Mouse (Mus musculus) v-Abl transformed pro-B cells (cell line): ENCODE measurements at regions not wholly inside any gene's neighbourhood (a gene's known extent, or its start where the extent isn't known, plus 50 kb on each side); places are given as distances from the start of the nearest gene placed in this dataset.

ENCODE experiments used
- in situ Hi-C, 2 experiments: fragments of 400-800 bp; cut with MboI; formaldehyde crosslinking; loops; one replicate each; pipeline ENCODE4 v1.15.1; 2025; ENCODE audit not compliant: unreplicated experiment in 2 of 2

DNA sequence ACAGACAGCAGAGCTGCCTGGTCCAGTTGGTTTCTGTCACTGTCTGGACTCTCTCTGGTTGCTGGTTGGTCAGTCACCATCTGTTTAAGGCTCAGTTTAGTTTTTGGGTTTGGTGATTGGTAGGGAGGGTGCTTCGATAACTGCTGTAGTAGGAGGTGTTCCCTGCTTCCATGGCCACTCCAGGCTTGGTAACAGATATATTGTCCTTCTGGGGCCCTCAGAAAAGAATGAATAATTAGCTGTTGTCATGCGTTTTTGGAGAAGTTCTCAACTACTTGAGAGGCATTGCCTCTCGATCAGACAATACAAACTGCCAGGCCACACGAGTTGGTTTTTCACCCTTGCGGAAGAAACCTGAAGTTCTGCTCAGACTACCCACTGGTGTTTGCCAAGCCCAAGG, 451.7 kb downstream of the Sox2 start:
- in situ Hi-C loops = loop anchor here in 1 of 2 experiments (10.0 kb wide), 1 partner anchor 1147 kb away; no protein-coding TSS in a partner anchor

DNA sequence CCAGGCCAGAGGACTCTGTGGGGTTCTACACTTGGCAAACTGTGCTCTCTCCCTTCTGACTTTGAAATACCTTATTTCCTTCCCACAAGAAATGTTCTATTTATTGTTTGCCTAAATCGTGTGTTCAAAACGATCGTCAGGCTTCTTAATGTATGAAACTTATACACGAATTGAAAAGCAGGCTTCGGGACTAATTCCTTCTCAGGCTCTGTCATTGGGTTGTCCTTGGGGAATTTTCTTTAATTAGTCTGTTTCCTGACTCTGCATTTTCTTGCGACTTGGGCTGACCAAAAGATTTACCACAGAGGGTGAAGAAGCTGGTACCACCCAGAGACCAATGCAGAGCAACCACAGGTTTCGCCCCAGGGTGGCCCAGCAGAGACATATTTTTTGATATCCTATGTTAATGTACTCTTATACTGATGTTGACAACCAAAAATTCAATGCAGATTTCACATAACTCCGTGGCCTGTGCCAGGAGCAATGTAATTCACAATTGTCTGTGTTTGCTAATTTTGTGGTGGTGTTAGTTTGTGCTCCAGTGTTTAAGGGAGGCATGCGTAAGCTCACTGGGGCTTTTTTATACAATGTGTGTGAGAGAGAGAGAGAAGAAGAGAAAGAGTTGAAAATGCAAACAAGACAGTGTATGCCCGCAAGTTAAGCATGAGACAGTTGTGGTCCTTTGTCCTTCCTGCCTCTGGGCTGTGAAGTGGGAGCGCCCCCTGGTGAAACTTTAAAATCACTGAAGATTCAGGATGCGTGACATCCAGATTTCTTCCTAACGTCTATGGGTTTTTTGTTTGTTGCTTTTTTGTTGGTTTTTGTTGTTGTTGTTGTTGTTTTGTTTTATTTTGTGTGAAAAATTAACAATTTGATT, 452.7 kb downstream of the Sox2 start:
- in situ Hi-C loops = loop anchor here in 1 of 2 experiments (10.0 kb wide), 1 partner anchor 1148 kb away; no protein-coding TSS in a partner anchor

DNA sequence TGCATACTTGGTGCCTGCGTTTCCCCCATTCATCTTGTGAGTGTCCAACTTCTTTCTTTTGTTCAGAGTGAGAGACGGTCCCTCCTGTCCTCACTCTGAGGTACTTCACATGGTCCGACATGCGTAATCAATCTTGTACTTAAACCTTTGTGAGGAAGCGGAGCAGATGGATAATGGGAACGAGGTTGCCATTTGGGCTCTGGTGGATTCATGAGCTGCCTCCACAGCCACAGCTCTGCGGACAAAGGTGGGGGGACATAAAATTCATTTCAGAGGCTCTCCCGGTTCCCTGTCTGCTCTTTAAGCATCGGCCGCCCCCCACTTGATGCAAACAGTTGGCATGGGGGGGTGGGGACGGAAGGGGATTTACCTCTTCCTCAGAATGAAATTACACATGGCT, 454.7 kb downstream of the Sox2 start:
- in situ Hi-C loops = loop anchor here in 1 of 2 experiments (10.0 kb wide), 1 partner anchor 1150 kb away; no protein-coding TSS in a partner anchor

DNA sequence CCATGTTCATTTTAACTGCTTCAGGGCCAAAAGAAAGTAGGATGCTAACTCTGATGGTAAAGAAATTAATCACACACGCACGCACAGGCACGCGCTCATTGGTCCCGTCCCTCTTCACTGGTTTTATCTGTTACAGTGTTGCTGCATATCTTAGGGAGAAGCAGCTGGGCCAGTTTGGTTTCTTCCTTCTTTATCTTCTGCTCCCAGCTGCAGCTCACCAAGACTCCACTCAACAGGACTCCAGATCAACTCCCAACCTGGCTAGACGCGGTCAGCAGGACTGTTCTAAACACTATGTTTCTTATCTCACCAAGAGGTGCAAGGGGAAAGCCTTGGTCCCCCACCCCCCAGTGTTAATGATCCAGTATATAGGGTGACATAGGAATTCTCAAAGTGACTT, 455.9 kb downstream of the Sox2 start:
- in situ Hi-C loops = loop anchor here in 1 of 2 experiments (10.0 kb wide), 1 partner anchor 1151 kb away; no protein-coding TSS in a partner anchor

DNA sequence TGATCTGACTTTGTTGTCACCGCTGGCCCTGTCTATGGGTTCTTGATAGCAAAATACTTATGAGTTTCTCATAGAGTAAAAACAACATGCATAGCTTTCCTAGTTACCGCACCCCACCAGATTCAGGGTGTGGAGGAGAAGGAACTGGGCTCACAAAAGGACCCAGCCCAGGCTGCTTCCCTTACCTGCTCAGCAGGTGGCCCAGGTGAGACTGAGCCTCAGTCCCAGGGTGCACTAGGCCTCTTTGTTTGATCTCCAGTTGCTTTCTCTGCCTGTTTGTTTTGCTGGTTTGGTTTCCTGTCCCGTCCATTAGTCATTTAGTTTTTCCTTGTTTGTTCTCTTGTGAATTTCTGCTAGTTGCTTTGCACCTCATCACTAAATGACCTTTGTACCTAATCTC, 483.3 kb downstream of the Sox2 start:
- in situ Hi-C loops = no loop called here

DNA sequence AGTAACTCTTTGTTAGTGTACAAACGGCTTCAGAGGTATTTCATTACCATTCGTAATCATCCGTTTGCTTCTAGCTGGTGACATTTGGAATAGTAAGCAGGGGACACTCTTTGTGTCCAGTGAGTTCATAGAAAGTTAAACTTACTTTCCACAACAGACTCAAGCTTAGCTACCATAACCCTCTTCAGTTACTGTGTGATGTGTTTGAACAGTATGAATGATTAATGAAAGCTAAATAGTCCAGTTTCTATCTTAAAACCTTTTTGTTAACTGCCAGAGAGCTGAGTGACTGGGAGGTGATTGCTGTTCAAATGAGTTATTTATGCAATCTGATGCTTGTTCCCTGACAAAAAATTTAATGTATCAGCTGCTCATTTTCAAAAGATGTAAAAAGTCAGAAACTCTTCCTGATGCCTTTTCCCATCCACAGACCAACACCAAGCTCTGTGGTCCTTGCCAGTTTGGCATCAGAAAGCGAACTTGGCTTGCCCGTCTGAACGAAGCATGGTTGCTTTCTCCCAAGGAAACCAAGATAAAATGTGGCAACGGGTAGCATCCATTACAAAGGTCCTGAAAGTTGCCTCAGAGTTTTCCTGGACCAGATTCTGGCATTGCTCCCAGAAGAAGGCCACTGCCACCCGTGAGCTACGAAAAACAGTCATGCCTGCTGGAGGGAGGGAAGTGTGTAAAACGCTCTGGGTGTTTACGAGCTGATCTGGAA, 491.5 kb downstream of the Sox2 start:
- in situ Hi-C loops = no loop called here

DNA sequence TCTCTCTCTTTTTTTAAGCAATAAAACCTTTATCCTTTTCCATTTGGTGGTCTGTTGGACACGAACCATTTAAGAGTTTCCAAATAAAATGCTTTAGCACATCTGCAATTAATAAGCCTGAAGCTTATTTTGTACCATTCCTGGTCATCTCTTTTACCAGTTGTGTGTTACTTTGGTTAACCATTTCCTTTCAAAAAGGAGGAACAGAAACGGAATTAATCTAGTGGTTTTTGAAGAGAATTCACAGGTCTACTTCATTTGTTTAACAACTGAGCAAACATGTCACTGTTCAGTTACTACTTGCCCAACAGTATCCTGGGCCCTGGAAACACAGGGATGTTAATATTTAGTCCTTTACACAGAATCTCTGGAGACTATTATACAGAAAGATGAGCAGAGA, 492.5 kb downstream of the Sox2 start:
- in situ Hi-C loops = no loop called here

DNA sequence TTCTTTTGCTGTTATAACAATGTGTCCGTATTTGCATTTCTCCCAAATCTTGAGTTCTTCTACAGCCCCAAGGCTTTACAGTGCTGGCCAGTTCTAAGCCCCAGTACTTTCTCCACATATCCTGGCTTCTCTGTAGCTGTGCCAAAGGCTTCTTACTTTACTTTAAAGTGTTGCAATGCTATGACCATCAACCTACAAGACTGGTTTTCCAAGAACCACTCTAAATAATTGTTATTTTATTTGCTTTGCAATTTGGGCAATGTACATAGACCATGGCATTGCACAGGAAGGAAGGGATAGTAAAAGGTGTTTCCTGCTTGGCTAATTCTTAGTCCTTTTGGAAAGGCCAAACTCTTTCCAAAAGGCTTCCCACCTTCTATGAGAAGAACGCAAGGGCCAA, 495.4 kb downstream of the Sox2 start:
- in situ Hi-C loops = no loop called here

DNA sequence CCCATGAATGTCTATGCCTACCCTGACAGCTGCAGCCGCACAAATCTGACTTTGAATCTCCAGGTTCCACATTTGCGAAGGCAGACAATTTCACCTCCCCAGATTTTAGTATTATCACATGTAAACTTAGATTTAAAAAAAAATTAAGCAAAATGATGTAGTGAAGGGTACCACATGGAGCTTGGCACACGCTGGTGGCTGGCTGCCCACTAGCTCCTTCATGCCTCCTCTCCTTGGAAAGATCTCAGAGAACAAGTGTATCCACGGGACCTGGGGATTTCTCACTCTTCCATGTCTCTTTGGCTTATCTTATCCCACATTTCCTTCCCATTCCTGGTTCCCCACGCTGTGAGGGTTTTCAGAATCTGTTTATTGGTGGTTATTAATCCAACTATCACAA, 496.5 kb downstream of the Sox2 start:
- in situ Hi-C loops = no loop called here

DNA sequence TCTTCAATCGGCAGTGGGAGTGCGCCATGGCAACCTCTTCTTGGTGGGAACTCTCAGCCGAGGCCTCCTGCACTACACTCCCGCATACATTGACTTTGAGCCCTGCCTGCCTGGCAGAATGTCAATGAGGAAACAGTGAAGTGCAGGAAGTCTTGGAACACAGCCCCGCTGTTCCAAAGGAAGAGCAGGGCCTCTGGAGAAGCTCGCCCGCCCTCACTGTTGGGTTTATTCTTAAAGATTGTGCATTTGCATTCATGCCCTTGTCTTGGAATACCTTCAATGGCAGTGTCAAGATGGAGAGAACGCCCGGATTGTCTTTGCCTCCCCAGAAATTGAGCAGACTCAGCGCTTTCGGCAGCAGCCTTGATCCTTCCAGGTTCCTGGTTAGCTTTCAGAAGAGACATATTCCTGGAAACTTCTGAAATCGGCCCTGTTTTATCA, 499.1 kb downstream of the Sox2 start:
- in situ Hi-C loops = no loop called here

DNA sequence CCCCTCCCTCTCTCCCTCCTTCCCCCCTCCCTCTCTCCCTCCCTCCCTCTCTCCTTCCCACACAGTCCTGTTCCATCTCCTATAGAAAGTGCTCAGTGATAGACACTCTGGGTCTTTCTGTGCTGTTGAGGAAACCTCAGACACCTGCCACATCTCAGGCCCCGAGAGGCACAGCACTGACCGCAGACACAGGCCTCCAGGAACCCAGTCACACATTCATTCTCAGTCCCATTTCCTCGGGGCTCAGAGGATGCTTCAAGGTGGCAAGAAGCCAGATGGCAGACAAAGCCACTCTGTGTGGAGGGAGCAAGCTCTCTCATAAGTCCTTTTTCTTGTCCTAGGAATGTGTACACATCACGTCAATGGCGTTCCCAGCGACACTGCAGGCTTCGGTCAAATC, 502.0 kb downstream of the Sox2 start:
- in situ Hi-C loops = no loop called here

DNA sequence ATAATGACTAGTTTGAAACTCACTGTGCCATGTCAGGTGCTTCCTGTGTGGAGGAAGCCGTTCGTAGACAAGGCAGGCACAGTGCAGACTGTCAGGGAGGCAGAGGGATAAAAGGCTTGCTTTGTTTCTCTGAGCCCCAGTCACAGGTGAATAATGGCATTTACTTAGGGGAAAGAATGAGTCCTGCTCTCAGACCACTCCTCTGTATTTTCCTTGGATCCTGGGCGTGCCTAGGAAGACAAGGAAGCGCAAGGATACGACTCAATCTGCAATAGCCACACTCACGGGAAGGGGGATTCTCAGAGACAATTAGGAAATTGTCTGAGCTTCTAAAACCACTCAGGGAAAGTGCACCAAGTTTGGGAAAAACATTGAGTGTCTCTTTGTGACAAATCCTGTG, 504.1 kb downstream of the Sox2 start:
- in situ Hi-C loops = no loop called here

DNA sequence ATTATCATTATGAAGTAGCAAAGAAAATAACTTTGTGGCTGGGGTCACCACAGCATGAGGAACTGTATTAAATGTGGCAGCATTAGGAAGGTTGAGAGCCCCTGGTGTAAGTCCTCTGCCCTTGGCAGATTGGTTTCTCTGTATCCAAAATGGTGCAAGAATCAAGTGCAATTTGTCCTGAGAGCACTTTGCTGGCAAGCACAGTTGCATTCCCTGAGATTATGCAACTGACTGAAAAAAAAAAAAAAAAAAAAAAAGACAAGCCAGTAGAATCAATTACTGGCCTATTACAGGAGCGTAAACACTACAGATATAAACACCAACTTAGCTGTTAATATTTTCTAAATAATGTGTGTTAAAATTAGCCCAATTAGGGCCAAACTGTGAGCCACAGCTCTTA, 518.5 kb downstream of the Sox2 start:
- in situ Hi-C loops = no loop called here

DNA sequence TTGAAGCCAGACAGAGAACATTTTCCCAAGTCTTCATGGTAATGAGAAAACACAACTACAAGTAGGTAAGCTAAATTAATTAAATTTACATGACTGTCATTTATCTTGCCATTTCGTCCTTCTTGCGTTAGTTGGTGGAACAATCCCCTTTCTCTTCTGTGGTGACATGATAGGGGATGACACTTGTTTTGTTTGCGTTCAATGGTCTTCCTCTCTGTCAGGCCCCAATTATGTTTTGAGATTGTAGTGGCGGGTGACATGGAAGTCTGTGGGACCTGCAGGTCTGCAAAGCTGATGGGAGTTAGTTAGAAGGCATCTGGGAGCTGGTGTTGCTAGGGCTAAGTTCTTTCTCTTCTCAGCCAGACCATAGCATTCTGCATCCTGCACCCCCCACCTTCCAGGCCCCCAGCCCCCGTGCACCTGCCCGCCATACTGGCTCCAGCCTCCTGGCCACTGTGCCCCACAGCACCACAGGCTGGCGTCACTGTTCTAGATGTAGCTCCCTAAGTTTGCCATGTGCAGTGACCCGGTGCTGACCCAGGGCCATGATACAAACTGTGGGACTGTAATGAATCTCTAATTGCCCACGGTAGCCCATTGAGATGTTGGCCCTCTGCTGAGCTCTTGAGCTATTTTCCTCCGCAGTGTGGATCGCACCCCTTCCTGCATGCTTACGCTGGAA, 528.7 kb downstream of the Sox2 start:
- in situ Hi-C loops = no loop called here

DNA sequence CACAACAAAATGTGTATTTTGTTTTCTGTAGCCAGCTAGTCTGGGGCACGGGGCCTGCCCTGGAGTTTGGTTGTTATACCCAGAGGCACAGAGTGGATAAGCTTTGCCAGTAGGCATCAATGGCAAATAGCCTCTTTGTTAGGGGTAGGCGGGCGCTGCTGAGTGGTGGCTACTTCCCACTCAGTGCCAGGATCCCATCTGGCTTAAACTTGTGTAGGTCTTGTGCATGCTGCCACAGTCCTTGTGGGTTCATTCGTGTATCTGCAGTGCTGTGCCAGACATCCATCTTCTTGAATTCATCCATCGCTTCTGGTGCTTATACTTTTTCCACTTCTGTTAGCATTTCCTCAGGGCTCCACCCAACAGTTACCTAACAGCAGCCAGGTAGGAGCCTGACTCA, 545.4 kb upstream of the Atp11b start:
- in situ Hi-C loops = no loop called here

DNA sequence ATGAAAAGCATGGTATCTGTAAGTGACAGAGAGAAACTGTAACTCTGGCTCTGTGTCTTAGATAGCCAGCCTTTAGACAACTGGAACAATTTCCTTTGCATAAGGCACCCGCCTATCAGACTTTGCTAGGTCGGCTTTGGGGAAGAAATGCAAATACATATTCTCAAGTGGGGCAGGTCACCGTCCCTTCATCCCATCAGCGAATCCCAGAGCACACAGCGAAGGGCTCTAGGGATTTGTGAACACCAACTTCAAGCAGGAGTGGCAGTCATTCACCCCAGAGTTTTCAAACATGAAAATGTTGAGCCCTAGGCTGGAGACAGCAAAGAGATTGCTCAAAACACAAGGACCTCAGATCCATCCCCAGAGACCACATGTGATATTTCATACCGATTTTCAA, 534.5 kb upstream of the Atp11b start:
- in situ Hi-C loops = no loop called here

DNA sequence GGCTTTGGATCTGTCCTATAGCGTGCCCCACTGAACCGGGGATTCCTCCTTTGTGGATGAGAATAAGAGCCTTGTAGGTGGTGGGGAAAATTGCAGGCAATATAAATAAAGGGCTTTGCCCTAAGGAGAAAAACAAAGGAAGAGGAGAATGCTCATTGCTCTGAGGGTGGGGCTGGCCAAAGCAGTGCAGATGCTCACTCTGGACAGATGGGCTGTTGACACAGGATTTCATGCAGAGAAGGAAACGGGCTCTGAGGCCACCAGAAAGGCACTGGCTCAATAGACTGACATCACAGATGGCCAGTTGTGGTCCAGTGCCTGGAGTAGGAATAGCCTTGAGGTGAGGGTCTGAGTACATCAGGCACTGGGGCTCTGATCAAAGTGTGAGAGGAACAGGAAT, 532.7 kb upstream of the Atp11b start:
- in situ Hi-C loops = no loop called here

DNA sequence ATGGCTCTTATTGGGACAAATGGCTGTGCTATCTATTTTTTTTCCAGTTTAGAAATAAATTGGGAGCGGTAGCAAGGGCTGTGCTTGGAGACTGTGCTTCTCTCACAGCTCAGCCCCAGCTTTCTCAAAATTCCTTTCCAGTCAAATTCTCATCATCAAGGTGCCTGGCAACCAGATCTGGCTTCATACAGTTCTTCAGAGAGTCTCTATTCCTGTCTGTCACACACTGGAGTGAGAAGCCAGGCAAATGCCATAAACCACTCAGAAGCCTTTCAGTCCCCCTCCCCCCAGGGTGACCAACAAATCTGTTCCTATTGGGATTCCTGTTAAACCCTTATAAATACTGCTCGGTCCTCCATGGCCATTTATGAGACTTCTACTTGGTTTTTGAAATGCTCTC, 531.7 kb upstream of the Atp11b start:
- in situ Hi-C loops = no loop called here

DNA sequence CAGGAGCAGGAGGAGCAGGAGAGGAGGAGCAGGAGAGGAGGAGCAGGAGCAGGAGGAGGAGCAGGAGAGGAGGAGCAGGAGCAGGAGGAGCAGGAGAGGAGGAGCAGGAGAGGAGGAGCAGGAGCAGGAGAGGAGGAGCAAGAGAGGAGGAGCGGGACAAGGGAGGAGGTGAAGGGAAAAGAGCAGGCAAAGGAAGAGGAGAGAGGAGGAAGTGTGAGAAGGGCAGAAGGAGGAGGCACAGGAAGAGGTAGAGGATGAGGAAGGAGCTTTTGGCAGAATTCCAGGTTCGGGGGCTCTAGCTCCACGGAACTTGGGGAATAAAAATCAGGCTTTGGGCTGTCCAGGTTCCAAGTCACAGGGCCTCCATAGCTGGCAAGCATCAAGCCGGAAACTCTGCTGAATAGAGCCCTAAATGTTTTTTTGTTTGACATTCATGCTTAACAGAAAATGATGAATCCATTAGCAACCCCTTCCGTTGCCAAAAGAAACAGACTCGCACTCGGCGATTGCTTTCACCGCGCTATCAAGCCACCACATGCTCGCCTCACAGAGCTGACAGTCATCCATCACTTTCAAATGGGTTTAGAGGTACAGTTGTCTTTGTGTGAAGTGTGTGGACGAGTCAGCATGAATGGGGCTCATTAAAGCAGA, 528.7 kb upstream of the Atp11b start:
- in situ Hi-C loops = no loop called here

DNA sequence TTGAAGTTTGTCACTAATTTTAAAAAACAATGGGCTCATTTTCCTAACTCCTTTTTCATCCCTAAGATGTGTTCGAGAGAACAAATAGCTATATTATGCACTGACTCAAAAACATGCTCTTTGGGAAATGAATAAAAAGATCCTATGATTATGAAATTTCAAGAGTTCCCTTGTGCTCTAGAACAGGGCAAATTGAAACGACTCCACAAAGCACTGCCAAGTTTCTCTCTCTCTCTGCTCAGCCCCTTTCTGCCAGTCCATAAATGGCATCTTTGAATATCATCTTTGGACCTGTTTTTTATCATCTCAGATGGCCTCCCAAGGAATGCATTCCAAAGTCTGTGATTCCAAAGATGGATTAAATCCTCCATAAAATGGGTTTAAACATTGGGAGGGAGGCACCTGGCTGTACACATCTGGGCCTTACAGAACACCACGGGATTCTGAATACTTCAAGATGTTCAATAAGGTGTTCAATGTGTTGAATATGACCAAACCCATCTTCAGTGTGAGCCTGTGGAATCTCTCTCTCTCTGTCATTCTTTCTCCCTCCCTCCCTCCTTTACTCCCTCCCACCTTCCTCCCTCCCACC, 528.0 kb upstream of the Atp11b start:
- in situ Hi-C loops = no loop called here
